Mouse (Mus musculus) lung, adult 2 months (tissue): ENCODE measurements around the gene Hoxd10. TPM values are rescaled to one million over a fixed set of nuclear protein-coding genes. Genes with fewer than 3 reads are reported as not detected.

ENCODE experiments used
- DNase-seq: peaks from one replicate; pipeline ENCODE4 v3.0.0; 2022
- H3K4me1 ChIP-seq: fragments of 200-500 bp; 2 replicates; pipeline ENCODE4 v1.6.1; 2011; ENCODE audit warnings: low read length; ENCODE audit not compliant: control insufficient read depth, insufficient read depth
- H3K4me3 ChIP-seq: fragments of 200-500 bp; replicated peaks from 2 replicates; pipeline ENCODE3; 2011; ENCODE audit warnings: low read depth, mild to moderate bottlenecking, control low read depth, low read length; ENCODE audit errors: extremely low read depth
- CTCF ChIP-seq: fragments of 200-500 bp; IDR thresholded peaks from 2 replicates; pipeline ENCODE4 v1.5.1; 2011; ENCODE audit warnings: mild to moderate bottlenecking, low read length, control low read depth; ENCODE audit not compliant: insufficient read depth
- POLR2A ChIP-seq: fragments of 200-500 bp; IDR thresholded peaks from 2 replicates; pipeline ENCODE4 v1.6.1; 2011; ENCODE audit warnings: low read depth, mild to moderate bottlenecking, control low read depth, low read length, borderline replicate concordance; ENCODE audit errors: extremely low read depth
- WGBS: fragments of 180-500 bp; shearing (Covaris S2); methylation state at CpG from one replicate; pipeline ENCODE4 v1.1.7; 2018; 5-methylcytosine and 5-hydroxymethylcytosine counted together
- polyA plus RNA-seq: library from polyadenylated mRNA; depleted of rRNA; stranded (reverse); fragments of >200 nt; gene quantifications from 2 replicates; pipeline ENCODE4 v1.2.3, GENCODE M21; 2012; rRNA removed

Gene Hoxd10
- polyA plus RNA-seq, 1 experiment = not detected

DNA sequence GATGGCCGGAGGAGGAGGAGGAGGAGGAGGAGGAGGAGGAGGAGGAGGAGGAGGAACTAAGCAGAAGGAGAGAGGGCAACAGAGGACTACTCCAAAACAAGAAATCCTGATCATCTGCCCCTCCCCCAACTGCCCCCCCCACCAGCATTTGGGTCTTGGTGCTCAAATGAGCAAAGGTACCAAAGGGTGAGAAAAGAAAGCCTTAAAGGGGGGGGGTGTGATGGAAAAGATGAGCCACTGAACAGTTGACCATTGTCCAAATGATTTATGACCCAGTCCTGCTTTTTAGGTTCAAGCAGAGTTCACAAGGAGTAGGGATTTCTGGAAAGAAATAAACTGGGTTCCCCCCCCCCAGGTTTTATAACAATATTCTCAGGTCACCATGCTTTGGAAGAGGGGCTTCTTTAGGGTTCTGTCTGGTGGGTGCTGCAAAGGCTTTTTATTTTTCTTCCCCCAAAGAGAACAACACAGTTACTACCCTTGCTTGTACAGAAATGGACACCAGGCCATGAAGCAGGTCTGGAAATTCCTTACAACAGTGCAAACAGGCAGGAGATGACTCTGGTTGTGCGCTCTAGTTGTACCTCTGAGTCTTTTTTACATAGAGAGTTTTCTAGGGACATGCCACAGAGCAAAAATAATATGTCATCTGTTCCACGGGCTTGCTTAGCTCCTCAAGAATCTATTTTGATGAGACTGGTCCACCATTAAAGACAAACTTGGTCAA, 49.7 kb downstream of the Hoxd10 start:
- WGBS = 47% methylated on average over 2 of the region's 3 CpGs
- H3K4me1 ChIP-seq = no peaks in the 10 kb centered on the region
- no peak overlapping the region for H3K4me3 ChIP-seq
- TF ChIP-seq CTCF = no peak
- no peak for TF ChIP-seq POLR2A
- no peak for DNase-seq

- no peak for DNase-seq
- TF ChIP-seq CTCF (no peak), POLR2A (no peak)
- H3K4me1 ChIP-seq = no peaks in the 10 kb centered on the region
- H3K4me3 ChIP-seq = no peak overlapping the region
These were observed 50.2 kb downstream of the Hoxd10 start for GRCm38 (mm10) chr2:74741979-74742277.

Other genes starting within 250 kb of the Hoxd10 start
- gene Lnpk, start 112.5 kb upstream of the Hoxd10 start, polyA plus RNA-seq = 5.5 and 6.2 TPM in 2 replicates
- gene Evx2, start 32.4 kb upstream of the Hoxd10 start, polyA plus RNA-seq = not detected in 2 replicates
- gene Hoxd13, start 23.6 kb upstream of the Hoxd10 start, polyA plus RNA-seq = 0.04 and 0.15 TPM in 2 replicates
- gene Hoxd12, start 16.9 kb upstream of the Hoxd10 start, polyA plus RNA-seq = not detected in 2 replicates
- 0.24 TPM in 1 of 2 replicates, not detected in the other for gene Hoxd11, start 12.4 kb upstream of the Hoxd10 start, polyA plus RNA-seq
- gene Hoxd9, start 5.8 kb downstream of the Hoxd10 start, polyA plus RNA-seq = 0.43 and 0.75 TPM in 2 replicates
- gene Hoxd8, start 12.7 kb downstream of the Hoxd10 start, polyA plus RNA-seq = 0.49 and 0.67 TPM in 2 replicates
- gene Hoxd3, start 20.0 kb downstream of the Hoxd10 start, polyA plus RNA-seq = 0.09 TPM in 2 replicates
- gene Hoxd4, start 20.0 kb downstream of the Hoxd10 start, polyA plus RNA-seq = 0.63 and 1.4 TPM in 2 replicates
- 0.14 and 0.18 TPM in 2 replicates for gene Gm28230, start 34.8 kb downstream of the Hoxd10 start, polyA plus RNA-seq
- gene Hoxd1, start 71.1 kb downstream of the Hoxd10 start, polyA plus RNA-seq = not detected in 2 replicates
- gene Mtx2, start 133.9 kb downstream of the Hoxd10 start, polyA plus RNA-seq = 31.3 and 37.6 TPM in 2 replicates